Mouse (Mus musculus) hindbrain, embryonic 13.5 days (tissue): ENCODE results near the gene Ap1s1. TPM values are rescaled to one million over a fixed set of nuclear protein-coding genes. Genes with fewer than 3 reads are reported as not detected.

ENCODE experiments used
- ATAC-seq: fragments of 200-750 bp; cut with Nextera tagmentation; 2 replicates; pipeline ENCODE4 v1.8.0; 2017; ENCODE audit warnings: moderate TSS enrichment; ENCODE audit not compliant: low FRiP score
- H3K27ac ChIP-seq: fragments of 300-500 bp; sonication (generic); 2 replicates; pipeline ENCODE4 v1.5.1; 2015; ENCODE audit warnings: inconsistent platforms, mild to moderate bottlenecking, moderate library complexity
- H3K27me3 ChIP-seq: fragments of 300-500 bp; sonication (generic); 2 replicates; pipeline ENCODE4 v1.6.1; 2015; ENCODE audit warnings: mild to moderate bottlenecking, inconsistent platforms
- H3K36me3 ChIP-seq: fragments of 300-500 bp; sonication (generic); 2 replicates; pipeline ENCODE4 v1.6.1; 2015; ENCODE audit warnings: mild to moderate bottlenecking, inconsistent platforms
- H3K4me1 ChIP-seq: fragments of 300-500 bp; sonication (generic); replicated peaks from 2 replicates; pipeline ENCODE4 v1.6.1; 2015; ENCODE audit warnings: inconsistent platforms
- H3K4me2 ChIP-seq: fragments of 300-500 bp; sonication (generic); 2 replicates; pipeline ENCODE4 v1.6.1; 2015; ENCODE audit warnings: inconsistent platforms, mild to moderate bottlenecking, moderate library complexity
- H3K4me3 ChIP-seq: fragments of 300-500 bp; sonication (generic); 2 replicates; pipeline ENCODE4 v1.5.1; 2015; ENCODE audit warnings: mild to moderate bottlenecking, inconsistent platforms
- H3K9ac ChIP-seq: fragments of 300-500 bp; sonication (generic); 2 replicates; pipeline ENCODE4 v1.6.1; 2015; ENCODE audit warnings: mild to moderate bottlenecking, inconsistent platforms
- H3K9me3 ChIP-seq: fragments of 300-500 bp; sonication (generic); 2 replicates; pipeline ENCODE4 v1.6.1; 2016; ENCODE audit warnings: inconsistent platforms
- whole genome bisulfite sequencing: fragments of 180-500 bp; shearing (Covaris S2); methylation state at CpG from one replicate; pipeline ENCODE4 v1.1.7; 2015; 5-methylcytosine and 5-hydroxymethylcytosine counted together
- polyA plus RNA-seq: library from polyadenylated mRNA; unstranded; fragments of >200 nt; fragmentation: Nextera tagmentation; extraction: Ambion mirVana; gene quantifications from 2 replicates; pipeline ENCODE4 v1.2.1, GENCODE M21; 2015

Gene Ap1s1
- polyA plus RNA-seq: 220 and 236 TPM in 2 replicates

GRCm38 (mm10) chr5:137045402-137046323 lies at the start of gene Ap1s1:
Gene Ap1s1 (minus strand): TSS chr5:137046135.
- Histone ChIP-seq H3K36me3 (peaks cover 20% of the 10 kb centered on the region), H3K27ac (peak within 1 kb of the TSS; percentile 83), H3K27me3 (no peaks in the 10 kb centered on the region), H3K4me2 (peak within 1 kb of the TSS; percentile 86), H3K4me3 (peak within 1 kb of the TSS; percentile 58), H3K4me1 (peaks cover 15% of the 10 kb centered on the region), H3K9ac (peak within 1 kb of the TSS; percentile 83), H3K9me3 (no peaks in the 10 kb centered on the region)
- ATAC-seq: peak; percentile 93
- WGBS: 1% methylated on average over 48 of the region's 48 CpGs

DNA sequence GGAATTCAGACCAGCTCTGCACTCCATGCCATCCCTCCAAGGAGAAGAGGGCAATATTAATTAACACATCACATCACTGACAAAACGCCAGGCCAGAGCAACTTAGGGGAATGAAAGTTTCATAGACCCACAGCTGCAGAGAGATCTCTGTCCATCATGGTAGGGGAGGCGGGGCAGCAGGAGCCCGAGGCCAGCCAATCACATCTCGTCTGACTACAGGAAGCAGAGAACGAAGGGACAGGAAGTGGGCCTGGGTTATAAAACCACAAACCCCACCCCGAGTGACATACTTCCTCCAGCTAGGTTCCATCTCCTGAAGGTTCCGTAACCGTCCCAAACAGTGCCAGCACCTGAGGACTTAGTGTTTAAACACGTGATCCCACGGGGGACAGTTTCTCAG lies 49.2 kb upstream of the Ap1s1 start:
- H3K27ac ChIP-seq: no peak overlapping the region
- no peaks in the 10 kb centered on the region; the same call in 1 of the 2 replicates for H3K9me3 ChIP-seq
- no peak overlapping the region for H3K9ac ChIP-seq
- ATAC-seq: no peak
- H3K4me3 ChIP-seq: no peak overlapping the region
- no peaks in the 10 kb centered on the region for H3K4me1 ChIP-seq
- WGBS: 88% methylated on average over 10 of the region's 10 CpGs
- H3K27me3 ChIP-seq: no peaks in the 10 kb centered on the region
- no peak overlapping the region for H3K4me2 ChIP-seq
- no peaks in the 10 kb centered on the region for H3K36me3 ChIP-seq

DNA sequence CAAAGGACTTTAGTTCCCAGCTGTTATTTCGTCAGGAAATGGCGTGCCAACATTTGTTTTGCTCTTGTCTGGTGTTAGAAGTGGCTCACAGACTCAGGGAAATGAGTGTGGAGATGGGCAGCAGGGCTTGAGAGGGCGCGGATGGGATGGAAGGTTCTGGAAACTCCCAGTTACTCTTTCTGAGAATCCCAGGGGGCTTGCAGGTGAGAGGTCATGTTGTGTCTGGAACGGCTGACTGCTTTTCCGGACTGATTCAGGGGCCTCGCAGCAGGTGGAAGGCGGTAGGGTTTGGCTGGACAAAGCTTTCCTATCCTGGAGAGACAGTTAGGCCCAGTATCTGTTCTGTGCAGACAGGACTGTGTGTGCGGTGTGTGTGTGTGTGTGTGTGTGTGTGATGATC lies 47.8 kb upstream of the Ap1s1 start:
- Histone ChIP-seq H3K4me1 (no peaks in the 10 kb centered on the region), H3K4me2 (no peak overlapping the region), H3K9me3 (no peaks in the 10 kb centered on the region; the same call in 1 of the 2 replicates), H3K36me3 (no peaks in the 10 kb centered on the region), H3K9ac (no peak overlapping the region), H3K4me3 (no peak overlapping the region), H3K27me3 (no peaks in the 10 kb centered on the region), H3K27ac (no peak overlapping the region)
- WGBS: 82% methylated on average over 9 of the region's 9 CpGs
- ATAC-seq: no peak

GRCm38 (mm10) chr5:137091560-137091959 lies 45.6 kb upstream of the Ap1s1 start:
- no peak for ATAC-seq
- Histone ChIP-seq H3K4me2 (no peak overlapping the region), H3K9ac (no peak overlapping the region), H3K4me1 (no peaks in the 10 kb centered on the region), H3K36me3 (no peaks in the 10 kb centered on the region), H3K27me3 (no peaks in the 10 kb centered on the region), H3K9me3 (no peaks in the 10 kb centered on the region; the same call in 1 of the 2 replicates), H3K27ac (no peak overlapping the region), H3K4me3 (no peak overlapping the region)
- WGBS: 76% methylated on average over 6 of the region's 6 CpGs

DNA sequence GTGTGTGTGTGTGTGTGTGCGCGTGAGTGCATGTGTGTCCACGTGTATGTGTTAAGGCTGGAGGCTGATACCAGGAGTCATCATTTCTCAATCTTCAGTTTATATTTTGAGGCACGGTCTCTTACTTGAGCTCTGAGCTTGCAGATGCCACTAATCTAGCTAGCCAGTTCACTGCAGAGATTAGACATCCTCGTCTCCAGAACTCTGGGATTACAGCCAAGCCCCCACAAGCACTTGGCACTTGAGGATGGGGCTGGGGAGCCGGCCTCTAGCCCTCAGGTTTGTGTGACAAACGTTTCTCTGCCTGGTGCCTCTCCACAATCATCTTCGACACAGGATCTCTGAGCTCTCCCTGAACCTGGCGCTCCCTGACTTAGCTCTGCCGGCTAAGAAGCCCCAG lies 44.9 kb upstream of the Ap1s1 start:
- Histone ChIP-seq H3K4me3 (no peak overlapping the region), H3K4me1 (no peaks in the 10 kb centered on the region), H3K36me3 (no peaks in the 10 kb centered on the region), H3K4me2 (no peak overlapping the region), H3K9ac (no peak overlapping the region), H3K27me3 (no peaks in the 10 kb centered on the region), H3K27ac (no peak overlapping the region), H3K9me3 (no peaks in the 10 kb centered on the region)
- no peak for ATAC-seq
- 77% methylated on average over 10 of the region's 10 CpGs for WGBS

GRCm38 (mm10) chr5:137087410-137087809 lies 41.5 kb upstream of the Ap1s1 start:
- Histone ChIP-seq H3K27ac (no peak overlapping the region), H3K9ac (no peak overlapping the region), H3K4me1 (no peaks in the 10 kb centered on the region), H3K27me3 (no peaks in the 10 kb centered on the region), H3K4me3 (no peak overlapping the region), H3K4me2 (no peak overlapping the region), H3K36me3 (no peaks in the 10 kb centered on the region), H3K9me3 (no peaks in the 10 kb centered on the region)
- ATAC-seq: no peak
- WGBS: 92% methylated on average over 8 of the region's 8 CpGs

GRCm38 (mm10) chr5:137085731-137086130 lies 39.8 kb upstream of the Ap1s1 start:
- Histone ChIP-seq H3K4me2 (no peak overlapping the region), H3K4me3 (no peak overlapping the region), H3K27me3 (no peaks in the 10 kb centered on the region), H3K9ac (no peak overlapping the region), H3K36me3 (no peaks in the 10 kb centered on the region), H3K9me3 (no peaks in the 10 kb centered on the region), H3K4me1 (no peaks in the 10 kb centered on the region), H3K27ac (no peak overlapping the region)
- 89% methylated on average over 3 of the region's 3 CpGs for WGBS
- ATAC-seq: no peak

DNA sequence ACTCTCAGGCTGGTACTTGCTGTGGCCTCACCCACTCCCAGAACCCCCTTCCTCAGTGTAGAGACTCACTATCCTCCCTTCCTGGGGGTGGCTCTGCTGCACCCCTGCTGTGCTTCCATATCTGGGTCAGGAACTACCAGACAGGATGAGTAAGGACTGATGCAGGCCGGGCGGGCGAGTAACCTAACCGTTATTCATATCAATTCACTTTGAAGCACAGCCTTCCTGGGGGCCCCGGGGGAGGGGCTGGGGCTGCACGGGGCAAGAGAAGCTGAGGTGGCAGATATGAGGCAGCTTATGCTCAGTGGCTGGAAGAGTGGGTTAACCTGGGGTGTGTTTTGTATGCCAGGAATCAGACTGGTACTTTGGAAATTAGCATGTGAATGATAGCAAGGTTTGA lies 39.1 kb upstream of the Ap1s1 start:
- H3K27me3 ChIP-seq: no peaks in the 10 kb centered on the region
- H3K9me3 ChIP-seq: no peaks in the 10 kb centered on the region
- H3K36me3 ChIP-seq: no peaks in the 10 kb centered on the region
- H3K4me3 ChIP-seq: no peak overlapping the region
- no peak overlapping the region for H3K4me2 ChIP-seq
- H3K27ac ChIP-seq: no peak overlapping the region
- WGBS: 90% methylated on average over 6 of the region's 6 CpGs
- no peak overlapping the region for H3K9ac ChIP-seq
- no peak for ATAC-seq
- no peaks in the 10 kb centered on the region for H3K4me1 ChIP-seq

DNA sequence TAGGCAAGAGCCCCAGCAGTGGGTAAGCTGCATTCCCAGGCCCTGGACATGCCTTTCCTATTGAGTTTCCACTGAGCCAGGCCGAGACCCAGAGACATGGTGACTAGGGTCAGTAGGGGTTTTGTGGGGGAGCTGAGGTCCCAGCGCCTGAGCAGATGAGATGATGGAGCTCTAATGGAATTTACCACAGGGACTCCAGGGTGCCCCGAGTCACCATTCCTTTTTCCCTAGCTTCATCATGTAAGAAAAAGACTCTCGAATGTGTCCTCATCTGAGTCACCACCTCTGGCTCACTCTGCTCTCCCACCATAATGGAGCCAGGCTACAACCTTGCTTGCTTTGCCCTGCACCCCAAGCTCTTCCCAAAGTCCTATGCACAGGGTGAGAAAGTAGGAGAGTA lies 37.1 kb upstream of the Ap1s1 start:
- H3K36me3 ChIP-seq: no peaks in the 10 kb centered on the region
- H3K27ac ChIP-seq: no peak overlapping the region
- no peak overlapping the region for H3K4me2 ChIP-seq
- H3K4me1 ChIP-seq: no peaks in the 10 kb centered on the region
- H3K27me3 ChIP-seq: no peaks in the 10 kb centered on the region
- ATAC-seq: no peak
- no peak overlapping the region for H3K4me3 ChIP-seq
- no peak overlapping the region for H3K9ac ChIP-seq
- H3K9me3 ChIP-seq: no peaks in the 10 kb centered on the region
- 90% methylated on average over 4 of the region's 4 CpGs for WGBS

DNA sequence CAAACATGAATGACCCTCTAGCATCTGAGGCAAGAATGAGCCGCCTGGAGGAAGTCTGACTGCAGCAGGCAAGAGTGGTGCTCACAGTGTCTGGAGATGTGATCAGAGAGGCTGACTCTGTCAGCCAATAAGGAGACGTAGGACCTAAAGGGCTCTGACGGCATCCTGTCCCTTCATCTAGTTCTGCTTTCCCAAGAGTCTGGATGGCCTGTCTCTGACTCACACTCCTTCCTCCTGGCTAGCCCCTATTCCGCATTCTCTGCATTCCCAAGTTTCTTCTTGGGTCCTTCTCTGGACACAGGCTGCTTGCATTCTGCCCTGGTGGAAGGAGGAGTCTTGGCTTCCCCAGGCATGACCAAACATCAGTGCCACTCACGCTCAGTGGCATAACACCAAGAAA lies 33.9 kb upstream of the Ap1s1 start:
- 69% methylated on average over 5 of the region's 5 CpGs for whole genome bisulfite sequencing
- H3K9me3 ChIP-seq: no peaks in the 10 kb centered on the region
- no peak for ATAC-seq

DNA sequence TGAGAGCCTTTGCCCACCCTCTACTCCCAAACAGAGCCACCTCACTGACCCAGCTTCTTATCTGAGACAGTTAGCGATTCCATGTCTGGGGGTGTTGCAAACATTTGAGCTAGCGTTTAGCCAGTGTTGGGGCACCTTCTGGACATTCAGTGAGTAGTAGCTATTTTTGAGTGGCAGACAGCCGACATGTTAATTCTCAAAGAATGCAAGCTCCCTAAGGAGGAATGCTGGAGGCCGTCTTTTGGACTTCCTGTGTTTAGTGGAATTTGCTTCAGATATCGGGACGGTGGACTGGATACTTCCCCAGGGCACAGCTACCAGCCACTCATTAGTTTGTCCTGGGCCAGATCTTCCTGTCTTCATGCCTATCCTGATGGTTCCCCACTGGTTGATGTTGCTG lies 32.7 kb upstream of the Ap1s1 start:
- no peak for ATAC-seq
- H3K9ac ChIP-seq: no peak overlapping the region
- 73% methylated on average over 6 of the region's 6 CpGs for WGBS
- no peak overlapping the region for H3K4me2 ChIP-seq
- no peaks in the 10 kb centered on the region for H3K36me3 ChIP-seq
- H3K9me3 ChIP-seq: no peaks in the 10 kb centered on the region
- peaks cover 9% of the 10 kb centered on the region for H3K4me1 ChIP-seq
- no peak overlapping the region for H3K27ac ChIP-seq
- H3K4me3 ChIP-seq: no peak overlapping the region
- H3K27me3 ChIP-seq: no peaks in the 10 kb centered on the region

More for the DNA sequence above, 33.9 kb upstream of the Ap1s1 start:
- no peaks in the 10 kb centered on the region for H3K4me1 ChIP-seq
- H3K9ac ChIP-seq: no peak overlapping the region
- H3K4me3 ChIP-seq: no peak overlapping the region
- H3K4me2 ChIP-seq: no peak overlapping the region
- H3K27ac ChIP-seq: no peak overlapping the region
- H3K36me3 ChIP-seq: no peaks in the 10 kb centered on the region
- H3K27me3 ChIP-seq: no peaks in the 10 kb centered on the region

- H3K27me3 ChIP-seq: no peaks in the 10 kb centered on the region
- no peak for ATAC-seq
- peaks cover 9% of the 10 kb centered on the region for H3K4me1 ChIP-seq
- WGBS: 89% methylated on average over 14 of the region's 14 CpGs
- H3K36me3 ChIP-seq: no peaks in the 10 kb centered on the region
- no peaks in the 10 kb centered on the region for H3K9me3 ChIP-seq
- no peak overlapping the region for H3K4me3 ChIP-seq
- H3K27ac ChIP-seq: no peak overlapping the region
- no peak overlapping the region for H3K9ac ChIP-seq
- no peak overlapping the region for H3K4me2 ChIP-seq
These were observed 32.1 kb upstream of the Ap1s1 start for GRCm38 (mm10) chr5:137078041-137078440.

GRCm38 (mm10) chr5:137077187-137077586 lies 31.3 kb upstream of the Ap1s1 start:
- H3K27me3 ChIP-seq: no peaks in the 10 kb centered on the region
- no peak for ATAC-seq
- no peak overlapping the region for H3K9ac ChIP-seq
- no peak overlapping the region for H3K27ac ChIP-seq
- no peak overlapping the region for H3K4me3 ChIP-seq
- no peaks in the 10 kb centered on the region for H3K9me3 ChIP-seq
- H3K4me1 ChIP-seq: peaks cover 14% of the 10 kb centered on the region
- no peaks in the 10 kb centered on the region for H3K36me3 ChIP-seq
- 88% methylated on average over 7 of the region's 7 CpGs for WGBS
- H3K4me2 ChIP-seq: no peak overlapping the region
